Mouse (Mus musculus): ENCODE measurements around the gene Fbn1.

The Fbn1 gene

DNA sequence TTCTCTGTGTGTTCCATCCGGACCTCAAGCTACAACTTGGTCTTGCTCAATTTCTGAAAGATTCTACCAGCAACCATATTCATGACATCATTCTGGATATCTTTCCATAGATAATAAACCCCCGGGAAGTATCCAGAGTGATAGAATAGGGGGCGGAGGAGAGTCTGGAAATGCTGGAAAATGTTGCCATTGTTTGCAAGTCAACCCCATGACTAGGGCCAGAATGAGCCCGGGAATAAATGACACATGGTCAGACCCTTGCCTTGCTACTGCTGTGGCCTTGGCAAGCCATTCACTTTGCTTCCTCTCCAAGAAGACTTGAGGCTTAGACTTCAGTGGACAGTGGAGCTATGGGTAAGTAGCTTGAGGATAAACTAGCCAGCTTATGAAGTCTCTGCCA, 4.1 kb upstream of the Fbn1 start:
- Histone ChIP-seq H3K36me3 (ENCODE audit: control insufficient read depth, insufficient read depth, low read length, poor library complexity, severe bottlenecking) (no peaks in the 10 kb centered on the region), H3K27me3 (ENCODE audit: control insufficient read depth, insufficient read depth, low read length, poor library complexity, severe bottlenecking) (no peaks in the 10 kb centered on the region)
- no peak for DNase-seq (ENCODE audit: low read depth, low spot score)

- no peak for DNase-seq (ENCODE audit: low read depth, low spot score)
- no peaks in the 10 kb centered on the region for H3K36me3 ChIP-seq (ENCODE audit: control insufficient read depth, insufficient read depth, low read length, poor library complexity, severe bottlenecking)
- no peaks in the 10 kb centered on the region for H3K27me3 ChIP-seq (ENCODE audit: control insufficient read depth, insufficient read depth, low read length, poor library complexity, severe bottlenecking)
Measured at GRCm38 (mm10) chr2:125510752-125511151, 3.0 kb upstream of the Fbn1 start.

- no peak for DNase-seq (ENCODE audit: low read depth, low spot score)
- no peaks in the 10 kb centered on the region for H3K36me3 ChIP-seq (ENCODE audit: control insufficient read depth, insufficient read depth, low read length, poor library complexity, severe bottlenecking)
- no peaks in the 10 kb centered on the region for H3K27me3 ChIP-seq (ENCODE audit: control insufficient read depth, insufficient read depth, low read length, poor library complexity, severe bottlenecking)
Measured at GRCm38 (mm10) chr2:125508381-125508780, 588 bp upstream of the Fbn1 start.

DNA sequence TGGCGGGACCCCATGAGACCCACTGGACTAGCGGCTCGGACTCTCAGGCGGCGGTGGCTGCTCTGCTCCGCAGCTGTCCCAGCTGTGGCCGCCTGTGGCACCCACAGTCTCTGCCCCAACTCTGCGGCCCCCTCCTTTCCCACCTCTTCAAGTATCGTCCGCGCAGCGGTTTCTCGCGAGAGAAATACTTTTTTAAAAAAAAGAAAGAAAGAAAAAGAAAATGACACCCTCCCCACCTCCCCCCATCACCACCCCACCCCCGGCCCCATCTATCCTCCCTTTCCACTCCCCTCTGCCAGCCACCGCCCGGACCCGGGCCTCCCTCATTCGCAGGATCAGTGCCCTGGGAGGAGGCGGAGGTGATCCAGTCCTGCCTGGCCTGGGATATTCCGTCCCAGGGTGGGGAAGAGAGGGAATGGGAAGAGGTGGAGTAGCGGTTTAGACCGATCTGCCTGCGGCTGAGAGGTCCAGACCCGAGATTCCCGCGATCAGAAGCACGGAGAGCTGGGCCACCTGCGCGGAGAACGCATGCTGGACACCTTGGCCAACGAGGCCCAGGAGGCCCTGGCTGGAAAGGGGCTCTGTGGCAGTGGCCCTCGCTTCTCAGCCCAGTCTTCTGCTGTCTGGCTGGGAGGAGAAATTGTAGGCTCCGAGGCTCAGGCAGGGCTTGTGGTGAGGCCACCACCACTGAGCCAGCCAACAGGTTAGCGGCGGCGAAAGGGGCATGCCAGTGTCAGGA, 1.3 kb downstream of the Fbn1 start:
- no peak for DNase-seq (ENCODE audit: low read depth, low spot score)
- Histone ChIP-seq H3K27me3 (ENCODE audit: control insufficient read depth, insufficient read depth, low read length, poor library complexity, severe bottlenecking) (no peaks in the 10 kb centered on the region), H3K36me3 (ENCODE audit: control insufficient read depth, insufficient read depth, low read length, poor library complexity, severe bottlenecking) (no peaks in the 10 kb centered on the region)

- no peak for DNase-seq (ENCODE audit: low read depth, low spot score)
- no peaks in the 10 kb centered on the region for H3K27me3 ChIP-seq (ENCODE audit: control insufficient read depth, insufficient read depth, low read length, poor library complexity, severe bottlenecking)
- no peaks in the 10 kb centered on the region for H3K36me3 ChIP-seq (ENCODE audit: control insufficient read depth, insufficient read depth, low read length, poor library complexity, severe bottlenecking)
Measured at GRCm38 (mm10) chr2:125505746-125506315, 2.0 kb downstream of the Fbn1 start.

DNA sequence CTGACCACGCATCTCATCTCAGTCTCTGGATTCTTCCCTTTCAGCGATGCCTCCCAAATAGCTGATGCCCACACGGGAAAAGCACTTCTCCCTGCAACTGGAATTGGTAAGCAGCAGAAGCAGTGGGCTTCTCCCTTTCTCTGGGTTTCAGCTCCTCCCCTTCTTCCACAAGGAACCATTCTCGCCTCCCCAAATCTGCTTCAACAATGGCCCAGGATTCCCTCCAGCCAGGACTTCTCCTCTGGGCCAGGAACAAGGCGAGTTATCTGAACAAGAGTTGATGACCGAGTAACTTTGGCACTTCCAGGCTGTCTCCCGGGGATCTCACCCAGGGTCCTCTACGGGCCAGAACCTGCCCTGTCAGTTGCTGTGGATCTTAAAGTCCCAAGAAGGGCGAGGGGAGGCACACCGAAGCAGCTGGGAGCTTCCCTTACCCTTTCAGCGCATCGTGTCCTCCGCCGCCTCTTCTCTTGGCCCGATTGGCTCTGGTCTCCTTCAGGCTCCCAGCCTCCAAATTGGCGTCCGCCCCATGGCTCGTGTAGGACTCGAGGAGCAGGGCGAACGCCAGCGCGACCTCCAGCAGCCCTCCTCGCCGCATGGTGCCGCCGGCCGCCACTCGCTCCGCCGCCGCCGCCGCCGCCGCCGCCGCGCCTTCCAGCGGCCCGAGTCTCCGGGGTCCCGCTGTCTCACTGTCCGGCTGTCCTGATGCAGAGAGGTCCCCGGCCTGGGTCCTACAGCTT, 2.6 kb downstream of the Fbn1 start, which contains the start of gene Gm9913:
TSS of gene Gm9913 (plus strand) at position 84 of the 740 bp plus-strand sequence.
- H3K27me3 ChIP-seq (ENCODE audit: control insufficient read depth, insufficient read depth, low read length, poor library complexity, severe bottlenecking) = no peaks in the 10 kb centered on the region
- no peak for DNase-seq (ENCODE audit: low read depth, low spot score)
- H3K36me3 ChIP-seq (ENCODE audit: control insufficient read depth, insufficient read depth, low read length, poor library complexity, severe bottlenecking) = no peaks in the 10 kb centered on the region

DNA sequence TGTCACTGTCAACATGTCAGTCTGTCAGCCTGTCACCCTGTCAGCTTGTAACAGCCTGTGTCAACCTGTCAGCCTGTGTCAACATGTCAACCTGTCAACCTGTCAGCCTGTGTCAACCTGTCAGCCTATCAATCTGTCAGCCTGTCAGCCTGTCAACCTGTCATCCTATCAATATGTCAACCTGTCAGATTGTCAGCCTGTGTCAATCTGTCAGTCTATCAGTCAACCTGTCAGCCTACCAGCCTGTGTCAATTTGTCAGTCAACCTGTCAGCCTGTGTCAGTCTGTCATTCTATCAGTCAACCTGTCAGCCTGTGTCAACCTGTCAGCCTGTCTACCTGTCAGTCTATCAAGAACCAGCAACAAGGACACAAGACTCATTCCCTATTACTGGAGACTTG, 6.3 kb downstream of the Fbn1 start:
- no peaks in the 10 kb centered on the region for H3K36me3 ChIP-seq (ENCODE audit: control insufficient read depth, insufficient read depth, low read length, poor library complexity, severe bottlenecking)
- H3K27me3 ChIP-seq (ENCODE audit: control insufficient read depth, insufficient read depth, low read length, poor library complexity, severe bottlenecking) = no peaks in the 10 kb centered on the region
- no peak for DNase-seq (ENCODE audit: low read depth, low spot score)

- H3K27me3 ChIP-seq (ENCODE audit: control insufficient read depth, insufficient read depth, low read length, poor library complexity, severe bottlenecking) = no peaks in the 10 kb centered on the region
- DNase-seq (ENCODE audit: low read depth, low spot score) = no peak
Measured at GRCm38 (mm10) chr2:125498216-125498615, 9.6 kb downstream of the Fbn1 start.

DNA sequence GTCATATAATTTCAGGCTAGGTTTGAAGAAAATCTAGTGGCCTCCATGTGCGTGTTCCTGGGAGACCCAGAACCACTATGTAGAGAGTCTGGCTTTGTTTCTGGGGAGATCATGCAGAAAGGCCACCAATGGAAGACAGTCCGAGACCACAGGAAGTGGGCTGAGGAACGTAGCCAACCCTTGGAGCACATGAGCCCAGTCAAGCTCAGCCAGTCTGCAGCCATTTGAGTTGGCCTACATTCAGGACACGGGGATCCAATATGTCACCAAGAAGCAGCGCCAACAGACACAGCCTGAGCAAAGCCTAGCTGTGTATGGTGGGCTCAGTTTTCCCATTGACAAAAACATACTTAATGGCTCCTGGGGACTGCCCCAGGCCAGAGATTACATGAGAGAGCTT, 11.1 kb downstream of the Fbn1 start:
- Histone ChIP-seq H3K36me3 (ENCODE audit: control insufficient read depth, insufficient read depth, low read length, poor library complexity, severe bottlenecking) (no peaks in the 10 kb centered on the region), H3K27me3 (ENCODE audit: control insufficient read depth, insufficient read depth, low read length, poor library complexity, severe bottlenecking) (no peaks in the 10 kb centered on the region)
- no peak for DNase-seq (ENCODE audit: low read depth, low spot score)

More at GRCm38 (mm10) chr2:125498216-125498615, 9.6 kb downstream of the Fbn1 start:
- no peaks in the 10 kb centered on the region for H3K36me3 ChIP-seq (ENCODE audit: control insufficient read depth, insufficient read depth, low read length, poor library complexity, severe bottlenecking)

DNA sequence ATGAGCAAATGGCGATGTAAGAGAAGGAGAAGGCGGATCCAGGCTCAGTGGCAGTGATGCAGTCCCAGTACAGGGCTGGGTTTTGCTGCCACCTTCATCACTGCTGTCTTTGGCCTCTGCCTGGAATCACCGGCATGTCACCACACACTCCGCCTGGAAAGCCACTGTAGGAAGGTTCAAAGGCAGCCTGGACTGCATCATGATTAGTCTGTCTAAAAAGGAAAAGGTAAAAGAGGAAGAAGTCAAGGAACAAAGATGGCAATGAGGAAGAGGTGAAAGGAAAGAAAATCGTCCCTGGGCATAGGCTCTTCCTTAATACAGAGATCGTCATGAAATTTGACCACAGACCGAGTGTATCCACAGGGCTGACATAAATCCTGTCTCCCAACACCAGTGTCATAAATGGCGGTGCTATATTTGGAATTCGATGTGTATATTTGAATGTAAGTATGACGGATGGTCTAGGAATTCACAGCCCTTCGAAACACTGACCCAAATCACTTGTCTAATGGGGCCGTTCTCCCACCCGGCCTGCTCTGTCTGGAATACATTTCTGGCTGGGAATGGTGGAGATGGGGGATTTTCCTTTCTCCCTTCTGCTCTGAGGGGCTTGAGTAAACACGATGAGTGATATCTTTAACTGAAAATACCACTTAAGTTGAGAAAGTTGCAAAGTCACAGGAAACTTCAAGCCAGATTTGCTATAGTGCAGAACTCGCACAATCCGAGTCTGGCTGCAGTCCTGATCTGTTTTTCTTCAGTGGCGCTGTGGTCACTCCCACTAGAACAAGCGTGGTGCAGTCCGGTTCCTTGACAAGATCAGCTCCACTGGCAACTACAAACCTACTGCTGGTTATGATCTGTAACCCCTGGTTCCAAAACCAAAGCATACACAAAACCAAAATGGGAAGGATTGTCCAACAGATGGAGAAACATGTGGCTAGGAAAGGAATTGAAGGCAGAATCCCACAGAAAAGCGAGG, 12.7 kb downstream of the Fbn1 start:
- H3K36me3 ChIP-seq (ENCODE audit: control insufficient read depth, insufficient read depth, low read length, poor library complexity, severe bottlenecking) = no peaks in the 10 kb centered on the region
- DNase-seq (ENCODE audit: low read depth, low spot score) = no peak

GRCm38 (mm10) chr2:125494291-125494690, 13.5 kb downstream of the Fbn1 start:
- H3K27me3 ChIP-seq (ENCODE audit: control insufficient read depth, insufficient read depth, low read length, poor library complexity, severe bottlenecking) = no peaks in the 10 kb centered on the region
- no peak for DNase-seq (ENCODE audit: low read depth, low spot score)
- no peaks in the 10 kb centered on the region for H3K36me3 ChIP-seq (ENCODE audit: control insufficient read depth, insufficient read depth, low read length, poor library complexity, severe bottlenecking)

More for the DNA sequence above, 12.7 kb downstream of the Fbn1 start:
- no peaks in the 10 kb centered on the region for H3K27me3 ChIP-seq (ENCODE audit: control insufficient read depth, insufficient read depth, low read length, poor library complexity, severe bottlenecking)

DNA sequence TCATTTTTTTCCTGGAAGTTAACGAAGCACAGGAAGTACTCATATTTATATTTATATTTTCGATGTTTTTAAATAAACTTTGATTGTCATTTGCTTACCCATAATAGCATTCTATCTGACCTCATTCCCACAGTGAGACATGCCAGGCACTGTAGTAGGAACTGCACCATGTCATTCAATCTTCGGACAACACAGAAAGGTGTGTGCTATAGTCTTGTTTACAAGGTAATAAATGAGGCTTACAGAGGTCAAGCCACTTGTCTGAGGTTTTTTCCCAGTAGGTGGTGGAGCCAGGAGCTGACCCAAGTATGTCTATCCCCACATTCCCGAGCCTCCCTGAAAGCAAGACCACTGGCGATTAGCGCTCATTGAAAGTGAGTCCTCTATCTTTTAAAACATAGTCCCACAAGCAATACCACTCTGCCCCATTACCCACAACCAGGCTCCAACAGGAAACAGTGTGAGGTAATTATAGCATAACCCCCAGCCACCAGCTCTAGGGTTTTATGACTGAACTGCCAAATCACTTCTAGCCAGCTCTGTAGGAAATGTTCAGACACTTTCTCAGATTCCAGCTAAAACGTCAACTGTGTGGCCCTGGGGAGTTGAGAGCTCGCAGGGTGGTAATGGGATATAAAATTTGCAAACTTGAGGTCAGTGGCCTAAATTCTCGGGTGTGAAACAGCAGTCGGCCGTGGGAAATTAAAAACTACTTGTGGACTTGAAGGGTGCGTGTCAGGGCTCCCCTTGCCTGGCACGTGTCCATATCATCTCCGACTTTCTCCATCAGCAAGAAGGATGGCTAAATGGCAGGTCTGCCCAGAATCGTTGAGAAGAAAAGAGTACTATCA, 15.5 kb downstream of the Fbn1 start:
- DNase-seq (ENCODE audit: low read depth, low spot score) = no peak
- H3K36me3 ChIP-seq (ENCODE audit: control insufficient read depth, insufficient read depth, low read length, poor library complexity, severe bottlenecking) = no peaks in the 10 kb centered on the region
- no peaks in the 10 kb centered on the region for H3K27me3 ChIP-seq (ENCODE audit: control insufficient read depth, insufficient read depth, low read length, poor library complexity, severe bottlenecking)

DNA sequence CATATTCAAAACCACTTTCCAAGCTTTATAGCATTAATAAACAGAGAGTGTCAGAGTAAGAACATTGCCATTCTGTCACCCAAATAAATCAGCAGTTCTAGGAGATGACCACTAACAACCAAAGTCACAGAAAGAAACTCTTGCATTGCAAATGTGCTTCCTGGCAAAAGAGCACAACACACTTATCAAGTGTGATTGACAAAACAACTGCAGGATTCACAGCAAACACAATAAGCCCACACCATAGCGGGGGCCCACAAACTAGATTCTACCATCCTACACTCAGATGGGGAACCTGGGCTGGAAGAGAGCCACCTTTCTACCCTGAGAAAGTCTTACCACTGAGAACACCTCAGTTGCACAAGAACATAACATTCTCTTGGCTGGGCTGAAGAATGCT, 17.8 kb downstream of the Fbn1 start:
- no peak for DNase-seq (ENCODE audit: low read depth, low spot score)

GRCm38 (mm10) chr2:125484910-125485309, 22.9 kb downstream of the Fbn1 start:
- H3K36me3 ChIP-seq (ENCODE audit: control insufficient read depth, insufficient read depth, low read length, poor library complexity, severe bottlenecking) = no peaks in the 10 kb centered on the region
- DNase-seq (ENCODE audit: low read depth, low spot score) = no peak

More for the DNA sequence above, 17.8 kb downstream of the Fbn1 start:
- Histone ChIP-seq H3K36me3 (ENCODE audit: control insufficient read depth, insufficient read depth, low read length, poor library complexity, severe bottlenecking) (no peaks in the 10 kb centered on the region), H3K27me3 (ENCODE audit: control insufficient read depth, insufficient read depth, low read length, poor library complexity, severe bottlenecking) (no peaks in the 10 kb centered on the region)

More at GRCm38 (mm10) chr2:125484910-125485309, 22.9 kb downstream of the Fbn1 start:
- H3K27me3 ChIP-seq (ENCODE audit: control insufficient read depth, insufficient read depth, low read length, poor library complexity, severe bottlenecking) = no peaks in the 10 kb centered on the region
